Mouse (Mus musculus) intestine, postnatal 0 days (tissue): Measurements from ENCODE around the gene Proser3. TPM values are rescaled to one million over a fixed set of nuclear protein-coding genes. Genes with fewer than 3 reads are reported as not detected.
A peak's percentile ranks its signal among the peaks of the same experiment; 100 is the strongest.

Experiments
- ATAC-seq: fragments of 200-750 bp; cut with Nextera tagmentation; 2 replicates; pipeline ENCODE4 v1.8.0; 2017; ENCODE audit warnings: mild to moderate bottlenecking, moderate TSS enrichment, moderate library complexity
- H3K27ac ChIP-seq: fragments of 300-500 bp; sonication (generic); 2 replicates; pipeline ENCODE4 v1.5.1; 2014; ENCODE audit warnings: mild to moderate bottlenecking, low read depth, low read length, moderate library complexity
- H3K27me3 ChIP-seq: fragments of 300-500 bp; sonication (generic); replicated peaks from 2 replicates; pipeline ENCODE4 v1.6.1; 2014; ENCODE audit warnings: low read length, mixed read lengths; ENCODE audit not compliant: control insufficient read depth, insufficient read depth
- H3K36me3 ChIP-seq: fragments of 300-500 bp; sonication (generic); 2 replicates; pipeline ENCODE4 v1.6.1; 2014; ENCODE audit warnings: mild to moderate bottlenecking, moderate library complexity; ENCODE audit not compliant: control insufficient read depth, insufficient read depth
- H3K4me1 ChIP-seq: fragments of 300-500 bp; sonication (generic); replicated peaks from 2 replicates; pipeline ENCODE4 v1.6.1; 2014; ENCODE audit warnings: antibody characterized with exemption, low read length, mixed read lengths; ENCODE audit not compliant: control insufficient read depth, insufficient read depth
- H3K4me2 ChIP-seq: fragments of 300-500 bp; sonication (generic); replicated peaks from 2 replicates; pipeline ENCODE4 v1.6.1; 2014; ENCODE audit warnings: low read depth, mild to moderate bottlenecking, moderate library complexity
- H3K4me3 ChIP-seq: fragments of 300-500 bp; sonication (generic); 2 replicates; pipeline ENCODE4 v1.5.1; 2014; ENCODE audit warnings: low read depth, low read length
- H3K9ac ChIP-seq: fragments of 300-500 bp; sonication (generic); 2 replicates; pipeline ENCODE4 v1.6.1; 2014; ENCODE audit warnings: mild to moderate bottlenecking, low read depth, low read length
- H3K9me3 ChIP-seq: fragments of 300-500 bp; sonication (generic); 2 replicates; pipeline ENCODE4 v1.6.1; 2016; ENCODE audit warnings: mixed run types; ENCODE audit not compliant: control insufficient read depth
- CTCF ChIP-seq: sonication (generic); IDR thresholded peaks from 2 replicates; pipeline ENCODE4 v1.5.1; 2016; ENCODE audit warnings: low read depth, mild to moderate bottlenecking, control low read depth, antibody characterized with exemption, moderate library complexity
- WGBS: fragments of 180-500 bp; shearing (Covaris S2); extraction: QIAGEN DNeasy Blood & Tissue Kit; methylation state at CpG from one replicate; pipeline ENCODE4 v1.1.7; 2014; 5-methylcytosine and 5-hydroxymethylcytosine counted together
- polyA plus RNA-seq: library from polyadenylated mRNA; unstranded; fragments of >200 nt; fragmentation: Nextera tagmentation; extraction: Ambion mirVana; gene quantifications from 2 replicates; pipeline ENCODE4 v1.2.1, GENCODE M21; 2015

Gene Proser3
- polyA plus RNA-seq, 1 experiment from 2014 or later: 2.0 TPM

DNA sequence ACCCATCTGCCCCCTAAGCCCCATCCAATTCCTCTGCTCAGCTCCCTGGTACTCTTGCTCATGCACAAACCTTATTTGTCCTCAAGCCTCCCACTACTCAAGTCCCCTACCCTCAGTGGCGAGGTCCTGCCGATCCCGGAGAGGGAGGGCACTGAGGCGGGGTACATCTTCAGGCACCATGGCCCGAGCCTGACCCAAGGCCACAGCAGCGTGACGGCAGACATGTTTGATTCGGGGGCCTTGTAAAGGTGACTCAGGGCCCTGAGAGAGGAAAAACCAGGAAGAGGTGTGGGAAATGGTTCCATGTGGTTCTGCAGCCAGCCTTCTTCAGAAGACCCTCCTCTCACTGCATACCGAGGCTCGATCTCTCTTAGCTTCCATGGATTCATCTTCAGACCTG lies 32.2 kb upstream of the Proser3 start:
- H3K27ac ChIP-seq: no peak overlapping the region
- WGBS: 88% methylated on average over 10 of the region's 10 CpGs
- H3K4me2 ChIP-seq: no peak overlapping the region
- H3K9me3 ChIP-seq: no peaks in the 10 kb centered on the region
- H3K4me1 ChIP-seq: no peaks in the 10 kb centered on the region
- H3K36me3 ChIP-seq: peaks cover 73% of the 10 kb centered on the region
- no peaks in the 10 kb centered on the region for H3K27me3 ChIP-seq
- no peak overlapping the region for H3K4me3 ChIP-seq
- TF ChIP-seq CTCF: no peak
- H3K9ac ChIP-seq: no peak overlapping the region
- no peak for ATAC-seq

- Histone ChIP-seq H3K27ac (0 out of 2 replicates have a peak overlapping the region, but pooled peaks have one; percentile 0), H3K4me1 (no peaks in the 10 kb centered on the region), H3K27me3 (no peaks in the 10 kb centered on the region), H3K36me3 (peaks cover 99% of the 10 kb centered on the region), H3K4me3 (no peak overlapping the region), H3K9me3 (no peaks in the 10 kb centered on the region), H3K4me2 (no peak overlapping the region), H3K9ac (no peak overlapping the region)
- ATAC-seq: no peak
- 98% methylated on average over 16 of the region's 16 CpGs for WGBS
- TF ChIP-seq CTCF: no peak
These were observed 29.4 kb upstream of the Proser3 start for GRCm38 (mm10) chr7:30581547-30581946.

DNA sequence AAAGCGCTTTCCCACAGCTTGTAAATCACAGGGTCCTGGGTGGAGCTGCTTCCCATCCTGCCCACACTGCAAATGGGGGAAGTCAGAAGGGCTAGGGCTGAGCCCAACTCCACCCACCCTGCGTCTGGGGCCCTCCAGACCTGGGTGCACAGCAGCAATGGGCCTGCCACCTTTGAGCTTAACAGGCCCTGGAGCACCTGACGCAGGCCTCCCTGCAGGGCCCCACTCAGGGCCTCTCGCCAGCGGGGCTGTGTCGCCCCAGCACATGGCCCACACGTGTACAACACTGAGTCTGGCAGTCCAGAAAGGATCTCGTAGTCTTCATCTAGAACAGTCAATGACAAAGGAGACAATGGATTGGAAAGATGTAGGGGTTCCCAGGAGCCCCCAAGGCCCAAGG lies 27.9 kb upstream of the Proser3 start:
- Histone ChIP-seq H3K4me3 (peak overlapping the region; percentile 11; the same call in 1 of the 2 replicates), H3K9me3 (no peaks in the 10 kb centered on the region), H3K27me3 (no peaks in the 10 kb centered on the region), H3K9ac (no peak overlapping the region), H3K36me3 (peaks cover 99% of the 10 kb centered on the region), H3K27ac (peak overlapping the region; percentile 66), H3K4me1 (no peaks in the 10 kb centered on the region), H3K4me2 (peak overlapping the region; percentile 55)
- peak; percentile 93 for ATAC-seq
- WGBS: 49% methylated on average over 8 of the region's 8 CpGs
- TF ChIP-seq CTCF: no peak

DNA sequence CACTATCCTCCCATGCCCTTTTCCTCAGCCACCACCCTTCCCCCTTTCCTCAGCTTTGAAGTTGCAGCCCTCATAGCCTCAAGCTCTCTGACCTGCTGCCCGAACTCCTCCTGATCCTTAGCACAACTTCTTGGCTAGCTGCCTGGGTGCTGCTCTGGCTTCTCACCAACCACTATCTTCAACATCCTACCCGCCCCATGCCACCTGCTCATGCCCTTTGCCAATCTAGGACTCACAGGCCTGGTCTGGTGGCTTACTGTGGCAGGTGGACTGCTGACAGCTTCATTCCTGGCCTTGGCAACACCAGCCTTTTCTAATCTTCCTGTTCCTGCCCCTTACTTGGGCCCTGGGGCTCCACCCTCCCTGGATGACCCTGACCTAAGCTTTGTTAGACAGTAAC lies 20.9 kb upstream of the Proser3 start:
- H3K9me3 ChIP-seq: no peaks in the 10 kb centered on the region
- 88% methylated on average over 2 of the region's 2 CpGs for WGBS
- no peak overlapping the region for H3K4me2 ChIP-seq
- no peaks in the 10 kb centered on the region for H3K27me3 ChIP-seq
- H3K36me3 ChIP-seq: peaks cover 87% of the 10 kb centered on the region
- H3K27ac ChIP-seq: no peak overlapping the region
- no peaks in the 10 kb centered on the region for H3K4me1 ChIP-seq
- H3K9ac ChIP-seq: no peak overlapping the region
- no peak for ATAC-seq
- no peak for TF ChIP-seq CTCF
- H3K4me3 ChIP-seq: no peak overlapping the region

DNA sequence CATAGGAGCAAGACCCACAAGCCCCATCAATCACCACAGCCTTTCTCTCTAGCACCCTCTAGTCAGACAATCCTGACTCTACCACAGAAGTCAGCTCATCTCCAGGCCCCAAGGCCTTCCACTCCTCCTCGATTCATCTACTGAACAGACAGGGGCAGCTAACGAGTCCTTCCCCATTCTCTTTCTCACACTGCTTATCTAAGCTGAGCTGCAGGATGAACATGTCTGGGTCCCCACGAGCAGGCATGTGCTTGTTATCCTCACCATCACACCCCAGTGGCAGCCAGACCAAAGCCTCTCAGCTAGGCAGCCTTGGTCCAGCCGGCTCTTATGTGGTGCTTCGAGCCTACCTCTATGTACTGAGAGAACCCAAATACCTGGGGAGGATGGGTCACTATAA lies 20.3 kb upstream of the Proser3 start:
- WGBS: 89% methylated on average over 5 of the region's 5 CpGs
- no peak overlapping the region for H3K4me2 ChIP-seq
- no peak overlapping the region for H3K9ac ChIP-seq
- no peak overlapping the region for H3K4me3 ChIP-seq
- no peak for TF ChIP-seq CTCF
- no peaks in the 10 kb centered on the region for H3K9me3 ChIP-seq
- no peaks in the 10 kb centered on the region for H3K27me3 ChIP-seq
- no peak for ATAC-seq
- peaks cover 85% of the 10 kb centered on the region for H3K36me3 ChIP-seq
- no peaks in the 10 kb centered on the region for H3K4me1 ChIP-seq
- no peak overlapping the region for H3K27ac ChIP-seq

DNA sequence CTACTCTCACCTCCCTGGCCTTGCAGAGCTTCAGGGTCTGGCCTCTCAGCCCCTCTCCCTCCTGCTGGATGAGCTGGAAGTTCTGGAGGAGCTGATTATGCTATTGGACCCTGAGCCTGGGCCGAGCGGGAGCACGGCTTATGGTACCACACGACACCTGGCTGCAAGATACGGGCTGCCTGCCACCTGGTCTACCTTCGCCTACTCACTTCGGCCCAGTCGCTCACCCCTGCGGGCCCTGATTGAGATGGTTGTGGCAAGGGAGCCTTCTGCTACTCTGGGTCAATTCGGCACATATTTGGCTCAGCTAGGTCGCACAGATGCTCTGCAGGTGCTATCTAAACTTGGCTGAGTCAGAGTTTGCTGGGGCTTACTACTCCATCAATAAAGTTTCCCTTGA lies 15.5 kb upstream of the Proser3 start:
- Histone ChIP-seq H3K27ac (no peak overlapping the region), H3K4me3 (no peak overlapping the region), H3K9ac (no peak overlapping the region), H3K36me3 (peaks cover 65% of the 10 kb centered on the region), H3K9me3 (no peaks in the 10 kb centered on the region), H3K4me1 (no peaks in the 10 kb centered on the region), H3K27me3 (no peaks in the 10 kb centered on the region), H3K4me2 (no peak overlapping the region)
- WGBS: 86% methylated on average over 11 of the region's 11 CpGs
- ATAC-seq: no peak
- no peak for TF ChIP-seq CTCF

GRCm38 (mm10) chr7:30566033-30566432 lies 13.9 kb upstream of the Proser3 start:
- Histone ChIP-seq H3K4me3 (no peak overlapping the region), H3K4me1 (no peaks in the 10 kb centered on the region), H3K27me3 (no peaks in the 10 kb centered on the region), H3K9me3 (no peaks in the 10 kb centered on the region), H3K36me3 (peaks cover 54% of the 10 kb centered on the region), H3K9ac (no peak overlapping the region), H3K4me2 (no peak overlapping the region), H3K27ac (no peak overlapping the region)
- no peak for ATAC-seq
- TF ChIP-seq CTCF: no peak
- 85% methylated on average over 9 of the region's 9 CpGs for WGBS
